Mouse (Mus musculus) right cerebral cortex, adult 2 months (tissue): ENCODE results near the gene Efhd2.

Experiments used
- DNase-seq, 2 experiments: peaks; one replicate each; pipeline ENCODE4 v3.0.0; 2021 to 2022; ENCODE audit warnings: low spot score in 2 of 2

Gene Efhd2

GRCm38 (mm10) chr4:141809850-141810464 lies 64.8 kb downstream of the Efhd2 start:
- DNase-seq, result no peak
